ENCODE assay signal across 12 mouse cellular contexts in genomic region chr15:25284354-25285199, GRCm38 (mm10).
DNase-seq lines count a peak whose midpoint lies in the region; ATAC-seq and TF ChIP-seq lines count a peak whose summit lies in the region.
"Had no signal": no experiment of that assay in that cellular context is flagged by ENCODE, and none has a peak within 500 bp of the region (broad histone marks: within the 10 kb centered on the region; RNA-seq: fewer than 3 reads in every experiment).

No protein-coding gene starts in this region.

- peak; percentile 3 for DNase-seq in fat pad, adult 2 months (ENCODE audit: extremely low read depth, low read depth, low spot score)
- DNase-seq in layer of hippocampus, postnatal 14 days (ENCODE audit: low spot score in 2 of 2), result no peak
- no peak for DNase-seq in left cerebral cortex, adult 8-10 months (ENCODE audit: low spot score in 2 of 2)
- DNase-seq: adrenal gland, adult 8-10 months; heart, postnatal 14 days; liver, embryonic 13.5 days; thymus, postnatal 25 days had no signal

- H3ac ChIP-seq in C2C12 (ENCODE audit: control insufficient read depth, insufficient read length, low read depth), result no peak overlapping the region

- H3K9ac ChIP-seq in intestine, embryonic 15.5 days, result no peak overlapping the region
- no peak overlapping the region for H3K9ac ChIP-seq in intestine, postnatal 0 days (ENCODE audit: low read depth, low read length)
- H3K9ac ChIP-seq in limb, embryonic 13.5 days, result no peak overlapping the region
- H3K9ac ChIP-seq: liver, embryonic 13.5 days had no signal

- H3K4me1 ChIP-seq in intestine, embryonic 15.5 days (replicated peaks), result no peaks in the 10 kb centered on the region
- no peaks in the 10 kb centered on the region for H3K4me1 ChIP-seq in intestine, postnatal 0 days (replicated peaks; ENCODE audit: control insufficient read depth, insufficient read depth, low read length)
- H3K4me1 ChIP-seq in limb, embryonic 13.5 days, result peaks cover 33% of the 10 kb centered on the region
- H3K4me1 ChIP-seq: liver, embryonic 13.5 days had no signal

- no peak overlapping the region for H3K4me2 ChIP-seq in intestine, embryonic 15.5 days (replicated peaks)
- no peak overlapping the region for H3K4me2 ChIP-seq in intestine, postnatal 0 days (replicated peaks; ENCODE audit: low read depth)
- peak overlapping the region; percentile 40 for H3K4me2 ChIP-seq in limb, embryonic 13.5 days (replicated peaks)
- H3K4me2 ChIP-seq: liver, embryonic 13.5 days had no signal

- ATAC-seq in intestine, embryonic 15.5 days, result peak; percentile 65
- ATAC-seq in intestine, postnatal 0 days, result no peak
- ATAC-seq in limb, embryonic 13.5 days (ENCODE audit: low FRiP score, low read depth), result peak; percentile 69
- no peak for ATAC-seq in megakaryocyte-erythroid progenitor cell, adult 5-6 weeks (replicated peaks; ENCODE audit: low FRiP score, low TSS enrichment, poor library complexity, severe bottlenecking)

- H3K4me3 ChIP-seq in intestine, embryonic 15.5 days (replicated peaks), result no peak overlapping the region
- H3K4me3 ChIP-seq in intestine, postnatal 0 days (ENCODE audit: low read depth, low read length), result no peak overlapping the region
- H3K4me3 ChIP-seq in C2C12 (ENCODE audit: insufficient read depth, poor library complexity, severe bottlenecking), result no peak overlapping the region
- no peak overlapping the region for H3K4me3 ChIP-seq in limb, embryonic 13.5 days
- H3K4me3 ChIP-seq: liver, embryonic 13.5 days had no signal

- H3K27ac ChIP-seq in intestine, embryonic 15.5 days, result no peak overlapping the region
- H3K27ac ChIP-seq in intestine, postnatal 0 days (ENCODE audit: low read depth, low read length), result no peak overlapping the region
- no peak overlapping the region for H3K27ac ChIP-seq in limb, embryonic 13.5 days
- H3K27ac ChIP-seq: liver, embryonic 13.5 days had no signal

- no peaks in the 10 kb centered on the region for H3K79me3 ChIP-seq in C2C12 (ENCODE audit: low read depth)

- no peaks in the 10 kb centered on the region for H3K79me2 ChIP-seq in C2C12 (ENCODE audit: control insufficient read depth, insufficient read depth)

- H3K36me3 ChIP-seq in intestine, embryonic 15.5 days, result no peaks in the 10 kb centered on the region
- H3K36me3 ChIP-seq in intestine, postnatal 0 days (ENCODE audit: control insufficient read depth, insufficient read depth), result no peaks in the 10 kb centered on the region
- no peaks in the 10 kb centered on the region for H3K36me3 ChIP-seq in C2C12 (ENCODE audit: control insufficient read depth, insufficient read depth)
- H3K36me3 ChIP-seq in limb, embryonic 13.5 days, result no peaks in the 10 kb centered on the region
- H3K36me3 ChIP-seq: liver, embryonic 13.5 days had no signal

- H3K27me3 ChIP-seq in intestine, embryonic 15.5 days (replicated peaks), result no peaks in the 10 kb centered on the region
- H3K27me3 ChIP-seq in intestine, postnatal 0 days (replicated peaks; ENCODE audit: control insufficient read depth, insufficient read depth, low read length), result no peaks in the 10 kb centered on the region
- no peaks in the 10 kb centered on the region for H3K27me3 ChIP-seq in C2C12 (ENCODE audit: control insufficient read depth, insufficient read depth, insufficient read length)
- peaks cover 17% of the 10 kb centered on the region for H3K27me3 ChIP-seq in limb, embryonic 13.5 days
- H3K27me3 ChIP-seq: liver, embryonic 13.5 days had no signal

- TF ChIP-seq CTCF in intestine, postnatal 0 days (IDR thresholded peaks at IDR 0.05; ENCODE audit: low read depth), result no peak
- no peak for TF ChIP-seq CTCF in C2C12 (IDR thresholded peaks at IDR 0.05; ENCODE audit: control insufficient read depth, insufficient read depth, insufficient read length)

- no peaks in the 10 kb centered on the region for H3K9me3 ChIP-seq in intestine, embryonic 15.5 days
- no peaks in the 10 kb centered on the region for H3K9me3 ChIP-seq in intestine, postnatal 0 days (ENCODE audit: control insufficient read depth)
- no peaks in the 10 kb centered on the region for H3K9me3 ChIP-seq in limb, embryonic 13.5 days
- H3K9me3 ChIP-seq: liver, embryonic 13.5 days had no signal

- WGBS in intestine, embryonic 15.5 days, result 54% methylated on average over 17 of the region's 17 CpGs
- 65% methylated on average over 17 of the region's 17 CpGs for WGBS in intestine, postnatal 0 days
- 8% methylated on average over 17 of the region's 17 CpGs for WGBS in limb, embryonic 13.5 days

TF ChIP-seq in C2C12, 6 proteins besides CTCF, POLR2A, EP300 and RAD21:
- TF ChIP-seq MYOG (IDR thresholded peaks at IDR 0.05; ENCODE audit: control insufficient read depth, extremely low read depth, insufficient read length), result no peak
- TF ChIP-seq USF1 (IDR thresholded peaks at IDR 0.05; ENCODE audit: low read depth), result no peak
- TF ChIP-seq MAX (IDR thresholded peaks at IDR 0.05), result no peak
- TF ChIP-seq CEBPB (IDR thresholded peaks at IDR 0.05; ENCODE audit: low read depth), result peak; percentile 67
- no peak for TF ChIP-seq FOSL1 (IDR thresholded peaks at IDR 0.05; ENCODE audit: insufficient read depth, low read length, poor library complexity, severe bottlenecking)
- no peak for TF ChIP-seq MYOD1 (IDR thresholded peaks at IDR 0.05; ENCODE audit: control insufficient read depth, insufficient read length, low read depth)

Comparison
In these comparisons a context has a peak if more than half of its experiments do, and no peak if none do; other contexts are left out.
1. ATAC-seq: peak in intestine, embryonic 15.5 days (single experiment) and limb, embryonic 13.5 days (single experiment); none in intestine, postnatal 0 days (single experiment) and megakaryocyte-erythroid progenitor cell, adult 5-6 weeks (single experiment).